Mouse (Mus musculus) ES-CJ7 (cell line): ENCODE measurements around the gene Cstad.

Source experiments
- DNase-seq: peaks from one replicate; pipeline ENCODE4 v3.0.0; 2011; ENCODE audit warnings: low read depth, low spot score

Gene Cstad

DNA sequence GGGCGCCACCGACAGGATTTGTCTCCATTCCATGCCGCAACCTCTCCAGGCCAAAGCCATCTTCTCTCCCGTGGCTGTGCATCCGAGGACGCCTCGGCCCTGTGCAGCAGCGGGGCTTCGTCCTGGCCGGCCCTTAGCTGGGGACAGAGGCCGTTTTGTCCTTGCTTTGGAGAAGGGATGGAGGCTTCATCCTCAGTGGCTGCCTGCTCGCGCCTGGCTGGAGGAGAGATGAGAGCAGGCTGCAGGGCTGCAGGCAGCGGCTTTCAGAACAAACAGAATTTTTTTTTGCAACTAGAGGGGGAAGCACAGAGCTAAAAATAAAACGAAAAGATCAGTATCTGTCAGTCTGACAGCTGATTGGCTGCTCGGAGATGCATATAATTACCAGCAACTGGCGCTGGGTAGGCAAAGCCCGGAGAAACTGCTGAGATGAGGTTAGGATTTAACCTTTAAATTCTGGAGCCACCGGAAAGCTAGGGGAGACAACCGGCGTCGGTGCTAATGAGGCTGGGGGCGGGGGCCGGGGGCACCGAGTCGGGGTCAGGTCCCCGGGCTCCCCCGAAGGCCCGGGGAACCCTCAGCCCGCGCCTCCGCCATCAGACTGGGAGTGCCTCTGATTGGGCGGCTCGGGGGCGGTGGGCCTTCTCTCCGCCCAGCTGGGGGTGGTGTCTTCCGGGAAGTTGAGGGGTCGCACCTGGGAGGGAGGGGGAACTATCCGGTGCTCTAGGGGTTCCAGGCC is at the start of gene Cstad:
Gene Cstad, plus strand, starts transcription at position 400 of the 739 bp plus-strand sequence.
- peak; percentile 75 for DNase-seq

DNA sequence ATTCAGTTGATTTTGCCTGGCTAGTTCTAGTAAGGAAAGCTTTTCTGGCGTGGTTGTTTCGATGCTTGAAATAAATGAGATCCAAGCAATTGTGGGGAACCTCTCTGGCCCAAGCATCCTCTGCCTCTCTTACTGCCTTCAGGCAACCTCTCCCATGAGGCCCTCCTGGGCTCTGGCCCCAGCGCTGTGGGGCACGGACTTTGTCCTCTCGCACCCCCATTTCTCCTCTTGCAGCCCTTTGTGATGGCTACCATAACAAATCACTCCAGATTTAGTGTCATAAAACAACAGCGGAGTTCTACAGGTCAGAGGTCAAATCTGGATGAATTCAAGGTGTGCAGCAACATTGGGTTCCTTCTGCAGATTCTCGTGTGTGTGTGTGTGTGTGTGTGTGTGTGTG is 49.1 kb upstream of the Cstad start:
- DNase-seq = no peak

DNA sequence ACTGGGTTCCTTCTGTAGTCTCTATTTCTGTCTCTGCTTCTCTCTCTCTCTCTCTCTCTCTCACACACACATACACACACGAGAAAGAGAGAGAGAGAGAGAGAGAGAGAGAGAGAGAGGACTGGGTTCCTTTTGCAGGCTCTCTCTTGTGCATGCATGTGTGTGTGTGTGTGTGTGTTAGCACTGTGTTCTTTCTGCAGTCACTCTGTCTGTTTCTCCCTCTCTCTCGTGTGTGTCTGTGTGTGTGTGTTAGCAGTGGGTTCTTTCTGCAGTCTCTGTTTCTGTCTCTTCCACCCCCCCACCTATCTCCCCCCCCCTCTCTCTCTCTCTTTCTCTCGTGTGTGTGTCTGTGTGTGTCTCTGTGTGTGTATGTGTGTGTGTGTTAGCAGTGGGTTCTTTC is 48.6 kb upstream of the Cstad start:
- no peak for DNase-seq

DNA sequence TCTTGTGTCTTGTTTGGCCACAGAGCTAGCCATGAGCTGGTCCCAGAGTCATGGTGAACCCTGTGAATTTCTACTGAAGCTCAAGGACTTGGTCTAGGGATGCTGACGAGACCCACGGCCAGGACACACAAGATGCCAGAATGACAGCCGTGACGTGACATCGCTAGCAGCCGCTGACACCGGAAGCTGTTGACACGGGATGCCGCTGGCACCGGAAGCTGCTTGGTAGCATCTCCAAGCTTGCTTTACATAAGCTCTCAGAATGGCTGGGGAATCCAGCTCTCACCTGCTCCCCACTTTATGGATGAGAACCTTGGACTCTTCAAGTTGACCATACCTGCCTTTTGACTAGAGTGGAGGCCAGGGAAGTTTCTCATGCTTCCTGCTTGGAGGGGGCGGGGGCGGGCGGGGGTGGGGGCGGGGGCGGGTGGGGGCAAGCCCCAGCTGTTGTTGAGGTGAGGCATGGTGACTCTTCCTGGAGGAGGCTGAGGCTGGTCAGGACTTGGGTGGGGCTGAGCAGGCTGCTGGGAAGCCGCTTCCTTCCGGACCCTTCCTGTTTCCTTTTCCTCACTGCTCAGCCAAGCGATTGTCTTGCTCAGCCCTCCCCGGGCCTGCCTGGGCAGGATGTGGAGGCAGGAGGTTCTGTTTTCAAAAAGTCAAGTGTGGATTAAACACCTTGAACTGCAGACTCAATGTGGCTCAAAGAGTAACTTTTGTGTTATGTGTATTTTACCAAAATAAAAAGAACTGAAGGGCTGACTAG is 47.2 kb upstream of the Cstad start:
- peak; percentile 81 for DNase-seq

DNA sequence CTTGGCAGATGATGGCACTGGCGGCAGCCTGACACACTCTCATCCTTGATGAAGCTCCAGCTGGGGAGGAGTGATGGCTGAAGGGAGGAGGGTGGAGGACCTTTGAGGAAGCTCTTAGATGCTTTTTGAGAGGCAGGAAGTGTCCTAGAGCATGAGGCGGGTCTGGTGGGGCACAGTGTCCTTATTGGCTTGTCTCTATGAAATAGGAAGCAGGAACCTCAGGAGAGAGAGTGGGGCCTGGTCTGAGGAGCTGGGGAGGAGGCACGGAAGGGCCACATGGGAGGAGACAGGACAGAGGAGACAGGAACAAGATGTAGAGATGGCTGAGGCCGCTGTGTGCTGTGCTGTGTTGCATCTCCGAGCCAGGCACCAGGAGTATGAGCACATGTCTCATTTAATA is 43.3 kb upstream of the Cstad start:
- no peak for DNase-seq

DNA sequence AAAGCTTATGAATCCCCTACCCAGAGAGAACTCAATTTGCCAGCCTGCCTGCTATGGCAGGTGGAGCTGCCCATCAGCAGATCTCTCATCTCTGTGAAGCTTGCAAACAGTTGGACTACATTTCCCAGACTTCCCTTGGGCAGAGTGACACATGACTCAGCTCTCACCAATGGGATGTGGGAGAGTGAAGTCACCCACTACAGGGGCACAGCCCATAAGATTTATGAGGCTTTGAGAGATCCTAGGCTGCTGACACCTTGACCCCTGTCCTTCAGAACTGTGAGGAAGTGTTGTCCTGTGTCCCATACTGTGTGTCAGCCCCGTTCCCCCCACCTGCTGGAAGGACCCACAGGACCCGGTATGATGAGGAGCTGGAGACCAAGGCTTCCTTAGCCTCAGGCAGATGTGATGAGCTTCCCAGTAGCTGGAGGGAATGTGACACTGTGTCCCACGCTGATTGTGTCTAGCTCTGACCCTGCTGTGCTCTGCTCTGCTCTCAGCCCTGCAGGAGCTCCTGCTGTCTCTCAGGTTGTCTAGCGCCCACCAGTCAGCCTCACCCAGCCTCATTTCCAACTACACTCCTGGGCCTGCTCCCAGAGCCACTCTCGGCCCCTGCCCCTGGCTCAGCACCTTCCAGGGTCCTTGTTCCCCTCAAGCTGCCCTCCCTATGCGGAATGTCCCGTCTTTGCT is 40.8 kb upstream of the Cstad start:
- DNase-seq = peak; percentile 84

DNA sequence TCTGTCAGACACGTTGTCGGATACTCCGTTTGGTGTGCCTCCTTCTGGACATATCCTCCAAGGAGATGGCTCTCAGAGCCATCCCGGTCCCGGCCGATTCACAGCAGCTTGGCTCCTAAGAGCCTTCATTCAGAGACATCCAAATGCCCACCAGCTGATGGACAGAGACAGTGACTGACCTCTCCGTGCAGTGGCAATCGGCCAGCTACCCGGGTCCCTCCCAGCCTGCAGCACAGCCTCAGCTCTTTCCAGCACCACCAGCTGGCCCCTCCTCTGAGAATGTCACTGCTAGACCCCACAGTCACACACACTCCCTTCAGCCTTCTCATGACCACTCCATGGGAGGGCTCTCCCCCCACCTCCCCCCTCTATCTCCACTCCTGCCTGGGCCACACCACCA is 39.6 kb upstream of the Cstad start:
- DNase-seq = no peak

DNA sequence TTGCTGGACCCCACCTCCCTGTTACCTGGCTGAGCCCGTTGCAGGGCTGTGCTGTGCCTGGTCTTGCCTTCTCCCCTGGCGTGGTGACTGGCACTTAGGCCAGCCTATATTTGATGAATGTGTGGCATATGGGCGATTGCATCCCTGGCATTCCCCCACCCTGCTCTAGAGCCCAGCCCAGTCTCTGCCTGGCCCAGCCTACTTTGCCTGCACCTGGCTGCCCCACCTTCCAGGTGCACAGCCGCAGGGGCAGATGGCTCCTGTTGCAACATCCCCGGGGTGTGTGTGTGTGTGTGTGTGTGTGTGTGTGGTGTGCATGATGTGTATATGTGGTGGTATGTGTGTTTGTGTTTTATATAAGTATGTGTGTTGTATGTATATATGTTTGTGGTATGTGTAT is 38.3 kb upstream of the Cstad start:
- DNase-seq = no peak

DNA sequence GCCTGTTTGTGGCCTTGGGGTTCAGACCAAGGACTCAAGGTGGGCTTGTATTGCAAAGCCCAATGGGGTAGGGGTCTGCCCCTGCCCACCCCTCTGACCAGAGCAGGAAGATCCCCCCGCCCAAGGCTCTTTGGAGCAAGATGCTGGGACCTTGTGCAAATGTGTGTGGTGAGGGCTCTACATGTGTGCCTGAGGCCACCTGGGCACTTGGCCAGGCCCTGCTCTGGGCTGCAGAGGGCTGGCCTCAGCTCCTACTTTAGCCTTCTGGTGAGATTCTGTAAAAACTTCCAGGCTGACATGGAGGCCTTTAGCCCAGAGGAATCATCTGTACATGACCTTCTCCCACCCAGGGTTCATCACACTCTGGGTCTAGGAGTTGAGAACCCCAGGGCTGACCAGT is 35.3 kb upstream of the Cstad start:
- DNase-seq = no peak

DNA sequence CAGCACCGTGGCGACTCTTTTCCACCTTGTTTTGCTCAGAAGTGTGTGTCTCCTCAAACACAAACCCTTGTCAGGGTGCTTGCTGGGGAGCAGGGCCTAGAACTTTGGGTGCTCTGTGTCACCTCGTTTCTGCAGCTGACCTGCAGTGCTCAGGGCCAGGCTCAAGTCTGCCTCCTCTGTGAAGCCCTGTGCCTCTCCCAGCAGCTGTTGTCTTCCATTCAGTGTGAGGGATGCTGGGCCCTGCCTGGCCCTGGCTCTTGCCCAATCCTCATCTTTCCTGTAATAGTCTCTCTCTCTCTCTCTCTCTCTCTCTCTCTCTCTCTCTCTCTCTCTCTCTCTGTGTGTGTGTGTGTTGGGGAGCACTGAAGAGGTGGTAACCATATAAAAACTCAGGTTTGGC is 32.3 kb upstream of the Cstad start:
- DNase-seq = no peak

DNA sequence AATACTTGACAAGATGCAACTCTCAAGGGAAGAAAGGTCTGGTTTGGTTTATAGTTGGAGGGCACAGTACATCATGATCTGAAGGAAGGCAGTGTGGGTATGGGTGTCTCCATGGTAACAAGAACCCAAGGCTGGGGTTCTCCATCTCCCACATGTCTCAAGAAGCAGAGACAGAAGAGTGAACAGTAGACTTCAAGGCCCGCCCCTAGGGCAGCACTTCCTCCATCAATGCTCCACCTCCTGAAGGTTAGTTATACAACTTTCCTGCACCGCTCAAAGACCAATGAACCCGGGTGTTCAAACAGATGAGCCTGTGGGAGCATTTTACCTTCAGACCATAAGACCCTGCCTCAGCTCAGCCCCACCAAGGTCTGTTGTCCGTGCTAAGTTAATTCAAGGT is 23.2 kb upstream of the Cstad start:
- DNase-seq = no peak

DNA sequence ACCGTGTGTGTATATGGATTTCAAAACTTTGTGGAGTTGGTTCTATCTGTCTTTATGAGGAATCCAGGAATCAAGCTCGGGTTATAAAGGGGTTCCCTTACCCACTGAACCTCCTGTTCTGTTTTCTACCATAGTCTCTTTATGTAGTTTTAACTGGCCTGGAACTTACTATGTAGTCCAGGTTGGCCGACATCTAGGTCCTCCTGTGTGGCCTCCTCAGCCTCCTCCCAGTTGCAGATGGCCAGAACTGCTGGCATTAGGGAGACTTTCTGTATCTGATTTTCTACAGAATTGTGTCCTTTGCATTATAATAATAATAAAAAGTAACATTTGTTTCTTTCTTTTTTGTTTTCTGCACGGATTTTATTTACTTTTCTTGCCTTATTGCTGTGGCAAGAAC is 21.3 kb upstream of the Cstad start:
- no peak for DNase-seq

DNA sequence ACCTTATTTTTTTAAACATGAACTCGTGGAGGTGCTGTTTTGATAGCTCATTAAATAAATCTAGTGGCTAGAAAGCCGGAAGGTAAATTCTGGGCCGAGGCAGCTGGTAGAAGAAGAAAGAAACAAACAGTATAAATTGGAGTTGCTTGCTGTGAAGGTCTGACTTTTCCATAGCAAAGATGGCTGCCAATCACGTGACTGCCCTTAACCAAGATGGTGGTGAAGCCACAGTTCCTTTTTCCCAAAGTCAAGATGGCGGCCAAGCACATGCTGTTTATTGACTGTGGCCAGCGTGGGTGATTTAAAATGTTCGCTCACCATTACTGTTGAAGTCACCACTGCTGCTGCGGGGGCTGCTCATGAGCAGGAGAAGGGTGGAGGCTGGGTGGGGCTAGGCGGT is 17.8 kb upstream of the Cstad start:
- peak; percentile 90 for DNase-seq

DNA sequence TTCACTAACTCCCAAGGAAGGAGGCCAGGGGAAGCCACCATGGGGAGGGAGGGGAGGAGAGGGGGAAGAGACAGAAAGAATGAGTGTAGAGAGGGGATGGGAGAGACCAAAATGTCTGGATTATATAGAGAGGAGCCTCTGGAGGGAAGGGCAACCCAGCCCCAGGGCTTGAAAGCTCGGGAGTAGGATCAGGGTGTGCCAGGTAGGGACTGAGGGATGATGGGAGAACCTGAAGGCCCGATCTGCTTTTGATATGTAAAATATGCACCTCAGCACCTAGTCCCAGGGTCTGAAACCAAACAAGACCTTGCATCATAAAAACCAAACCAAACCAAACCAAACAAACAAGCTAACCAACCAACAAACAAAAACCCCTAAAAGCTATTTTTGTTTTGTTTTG is 16.8 kb upstream of the Cstad start:
- DNase-seq = peak; percentile 82

DNA sequence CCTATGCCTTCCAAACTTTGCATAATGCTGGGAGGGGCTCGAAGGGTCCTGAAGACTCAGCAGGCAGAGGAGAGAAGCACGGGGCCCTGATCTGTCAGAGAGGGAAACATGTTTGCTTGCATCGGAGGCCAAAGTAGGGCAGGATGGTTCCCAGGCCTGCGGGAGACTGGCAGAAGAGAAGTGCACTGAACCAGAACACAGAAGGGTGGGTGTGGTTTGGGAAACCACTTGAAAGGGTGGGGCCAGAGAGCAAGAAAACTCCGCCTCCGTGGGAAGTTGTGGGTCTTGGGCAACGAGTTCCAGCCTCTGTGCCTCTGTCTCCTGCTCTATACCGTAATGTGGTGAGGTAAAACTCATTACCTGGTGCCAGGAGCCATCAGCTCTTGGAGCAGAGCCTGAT is 7.7 kb upstream of the Cstad start:
- peak; percentile 42 for DNase-seq

DNA sequence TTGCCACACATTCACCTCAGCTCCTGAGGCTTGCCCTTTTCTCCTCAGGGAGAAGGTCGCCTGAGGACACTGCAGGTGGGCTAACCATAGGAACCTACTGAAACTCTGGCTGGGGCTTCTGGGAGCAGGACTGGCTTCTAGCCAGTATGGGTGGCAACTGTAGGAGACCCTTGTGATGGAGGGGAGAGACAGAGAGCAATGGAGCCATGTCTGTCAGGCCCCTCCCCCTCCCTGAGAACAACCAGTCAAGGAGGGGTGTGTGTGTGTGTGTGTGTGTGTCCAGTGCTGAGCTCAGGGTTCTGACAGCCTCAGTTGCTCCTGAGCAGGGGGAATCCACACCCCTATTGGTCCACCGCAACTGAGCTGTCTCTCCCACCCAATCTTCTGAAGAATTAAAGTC is 7.2 kb upstream of the Cstad start:
- DNase-seq = no peak

DNA sequence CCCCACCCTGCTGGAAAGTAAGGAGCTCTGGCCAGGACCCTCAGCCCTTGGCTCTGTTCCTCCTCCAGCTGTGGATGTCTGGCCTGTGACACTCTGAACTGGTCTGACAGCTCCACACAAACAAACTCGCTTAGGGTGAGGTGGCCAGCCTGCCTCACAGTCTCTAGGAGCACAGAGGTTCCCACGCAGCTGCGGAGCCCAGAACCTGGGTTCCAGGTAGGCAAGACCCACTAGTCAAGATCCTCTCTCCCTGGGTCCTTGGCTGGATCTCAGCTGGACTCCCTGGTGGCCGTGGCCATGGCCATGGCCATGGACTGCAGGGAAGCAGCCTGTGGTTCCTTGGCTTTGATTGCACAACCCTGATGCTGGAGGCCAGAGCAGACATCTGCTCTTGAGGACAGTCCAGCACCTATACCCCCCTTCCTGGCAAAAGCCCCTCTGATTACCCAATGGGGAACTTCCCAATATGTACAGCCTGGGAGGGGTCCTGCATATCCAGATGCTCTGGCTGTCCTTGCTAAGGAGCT is 5.8 kb upstream of the Cstad start:
- no peak for DNase-seq

DNA sequence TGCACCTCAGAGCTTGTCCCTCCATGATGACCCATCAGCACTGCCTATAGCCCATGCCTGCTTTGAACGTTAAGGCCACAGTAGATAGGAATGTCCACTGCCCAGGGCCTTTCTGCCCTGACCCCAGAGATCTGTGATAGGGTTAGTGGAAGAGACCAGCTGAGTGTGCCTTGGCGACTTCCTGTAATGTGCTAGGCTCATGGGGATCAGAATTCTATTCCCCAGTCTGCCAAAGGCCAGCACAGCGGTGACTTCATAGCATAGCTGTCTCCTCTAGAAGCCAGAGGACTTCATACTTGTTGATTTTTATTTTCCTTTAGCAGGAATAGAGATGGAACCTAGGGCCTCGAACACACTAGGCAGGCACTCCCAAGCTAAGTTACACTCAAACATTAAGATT is 5.1 kb upstream of the Cstad start:
- DNase-seq = no peak

DNA sequence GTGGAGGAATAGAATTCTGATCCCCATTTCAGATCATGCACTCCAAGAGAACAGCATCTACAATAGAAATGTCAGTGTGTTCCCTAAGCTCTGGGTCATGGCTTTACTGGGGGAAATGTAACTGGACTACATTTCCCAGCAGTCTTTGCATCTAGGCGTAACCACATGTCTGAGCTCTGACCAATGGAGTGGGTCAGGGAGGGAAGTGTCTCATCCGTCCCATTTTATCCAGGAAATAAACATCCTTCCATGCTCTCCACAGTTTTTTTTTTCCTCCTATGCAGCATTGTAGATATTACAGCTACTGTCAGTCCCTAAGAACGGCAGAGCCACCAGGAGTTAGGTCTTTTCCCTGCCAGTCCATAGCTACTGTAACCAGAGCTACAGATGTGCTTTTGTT is 3.9 kb upstream of the Cstad start:
- DNase-seq = peak; percentile 73

DNA sequence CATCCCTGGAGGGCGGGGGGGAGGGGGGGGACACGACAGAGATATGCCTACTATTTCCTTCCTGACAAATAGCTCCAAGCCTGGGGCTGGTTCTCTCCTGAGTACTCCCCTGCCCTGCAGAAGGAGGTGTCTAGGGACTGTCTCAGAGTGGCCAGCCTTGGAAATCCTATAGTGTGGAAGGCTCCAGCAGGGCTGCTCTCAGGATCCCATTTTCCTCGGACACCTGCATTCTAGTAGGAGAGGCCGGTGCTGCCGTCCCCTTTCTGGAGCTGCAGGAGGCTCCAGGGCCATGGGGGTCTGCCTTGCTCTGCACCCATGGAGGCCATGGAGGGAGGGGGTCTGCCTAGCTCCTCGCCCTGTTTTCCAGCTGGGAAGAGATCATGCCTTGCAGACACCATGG is 2.4 kb upstream of the Cstad start:
- no peak for DNase-seq

DNA sequence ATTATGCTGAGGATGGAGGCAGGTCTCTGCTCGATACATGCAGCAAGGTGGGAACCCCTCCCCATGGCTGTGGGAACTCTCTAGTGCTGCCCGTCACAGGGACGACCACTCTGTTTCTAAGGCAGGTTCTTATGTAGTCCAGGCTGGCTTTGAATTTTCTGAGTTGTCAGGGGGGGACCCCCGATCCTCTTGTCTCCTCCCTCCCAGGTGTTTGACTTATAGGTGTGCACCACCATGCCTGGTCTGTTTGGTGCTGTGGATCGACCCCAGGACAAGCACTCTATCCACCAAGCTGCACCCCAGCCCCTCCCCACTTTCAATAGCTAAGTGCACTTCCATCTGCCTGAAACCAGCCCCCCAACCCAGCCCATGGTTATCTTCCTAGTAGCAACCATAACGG is 1.9 kb upstream of the Cstad start:
- no peak for DNase-seq

DNA sequence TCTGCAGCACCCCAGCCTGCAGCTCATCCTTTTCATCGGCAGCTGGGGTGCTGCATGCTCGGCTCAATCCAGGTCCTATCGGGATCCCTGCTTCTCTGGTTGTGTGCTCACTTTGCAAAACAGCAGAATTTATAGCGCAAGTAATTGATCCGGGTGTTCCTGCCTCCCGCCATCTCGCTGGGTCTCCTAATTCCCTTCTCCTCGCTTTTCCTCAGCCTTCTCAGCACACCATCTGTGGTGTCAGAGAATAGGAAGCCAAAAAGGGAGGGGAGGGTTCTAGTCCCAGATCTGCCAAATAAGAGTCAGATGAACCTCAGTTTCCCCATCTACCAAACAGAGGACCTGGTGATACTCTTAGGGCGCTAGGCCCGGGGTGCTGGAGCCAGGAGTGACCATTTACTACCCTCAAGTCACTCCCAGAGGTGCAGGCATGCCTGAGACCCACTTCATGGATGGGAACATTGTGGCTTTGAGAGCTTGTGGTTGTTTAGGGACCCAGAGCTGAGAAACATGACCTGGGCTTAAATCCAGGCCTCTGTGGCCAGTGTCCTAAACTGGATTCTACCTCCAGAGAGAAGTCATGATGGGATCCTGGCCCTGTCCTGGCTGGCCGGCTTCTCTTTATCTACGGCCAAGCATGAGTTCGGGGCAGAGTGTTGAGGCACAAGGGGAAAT is 1.1 kb upstream of the Cstad start:
- no peak for DNase-seq
